Mouse (Mus musculus): ENCODE measurements around the gene Tecpr2. TPM values are rescaled to one million over a fixed set of nuclear protein-coding genes. Genes with fewer than 3 reads are reported as not detected.

Tecpr2 gene
- polyA plus RNA-seq, 1 experiment from 2014 or later = 5.0 TPM

GRCm38 (mm10) chr12:111019086-111019485 is 130.0 kb downstream of the Tecpr2 start:
- Histone ChIP-seq H3K9me3 (no peaks in the 10 kb centered on the region), H3K4me2 (no peak overlapping the region), H3K4me1 (peaks cover 6% of the 10 kb centered on the region; the same call in 1 of the 2 replicates), H3K27me3 (no peaks in the 10 kb centered on the region), H3K9ac (no peak overlapping the region), H3K36me3 (no peaks in the 10 kb centered on the region), H3K4me3 (no peak overlapping the region), H3K27ac (no peak overlapping the region)
- no peak for ATAC-seq (ENCODE audit: insufficient number of reproducible peaks, insufficient read depth, low FRiP score, low TSS enrichment, low read depth)
- WGBS = 91% methylated on average over 2 of the region's 2 CpGs

- no peaks in the 10 kb centered on the region for H3K36me3 ChIP-seq
- WGBS = 15% methylated on average over 1 of the region's 1 CpGs
- ATAC-seq (ENCODE audit: insufficient number of reproducible peaks, insufficient read depth, low FRiP score, low TSS enrichment, low read depth) = no peak
Measured at GRCm38 (mm10) chr12:111021138-111021537, 132.1 kb downstream of the Tecpr2 start.

GRCm38 (mm10) chr12:111021577-111021976 is 132.5 kb downstream of the Tecpr2 start:
- ATAC-seq (ENCODE audit: insufficient number of reproducible peaks, insufficient read depth, low FRiP score, low TSS enrichment, low read depth) = no peak
- H3K4me2 ChIP-seq = no peak overlapping the region
- H3K9ac ChIP-seq = no peak overlapping the region
- H3K4me1 ChIP-seq = no peaks in the 10 kb centered on the region
- H3K36me3 ChIP-seq = no peaks in the 10 kb centered on the region
- 59% methylated on average over 3 of the region's 3 CpGs for WGBS
- no peaks in the 10 kb centered on the region for H3K9me3 ChIP-seq
- no peak overlapping the region for H3K27ac ChIP-seq
- no peaks in the 10 kb centered on the region for H3K27me3 ChIP-seq
- no peak overlapping the region for H3K4me3 ChIP-seq

More at GRCm38 (mm10) chr12:111021138-111021537, 132.1 kb downstream of the Tecpr2 start:
- H3K9me3 ChIP-seq = no peaks in the 10 kb centered on the region
- H3K9ac ChIP-seq = no peak overlapping the region
- no peak overlapping the region for H3K27ac ChIP-seq
- no peak overlapping the region for H3K4me2 ChIP-seq
- no peak overlapping the region for H3K4me3 ChIP-seq
- peaks cover under 1% of the 10 kb centered on the region; the same call in 1 of the 2 replicates for H3K4me1 ChIP-seq
- H3K27me3 ChIP-seq = no peaks in the 10 kb centered on the region

Other genes with a start within 250 kb of the Tecpr2 start
- gene 1700001K19Rik, start 206.6 kb upstream of the Tecpr2 start, polyA plus RNA-seq (2015; fragmentation: Nextera tagmentation; extraction: Ambion mirVana) = not detected in 2 replicates
- 827 and 849 TPM in 2 replicates for gene Hsp90aa1, start 186.5 kb upstream of the Tecpr2 start, polyA plus RNA-seq (2015; fragmentation: Nextera tagmentation; extraction: Ambion mirVana)
- gene Wdr20, start 151.3 kb upstream of the Tecpr2 start, polyA plus RNA-seq (2015; fragmentation: Nextera tagmentation; extraction: Ambion mirVana) = 27.6 and 31.5 TPM in 2 replicates
- gene Mok, start 48.3 kb upstream of the Tecpr2 start, polyA plus RNA-seq (2015; fragmentation: Nextera tagmentation; extraction: Ambion mirVana) = 6.5 and 7.3 TPM in 2 replicates
- gene Zfp839, start 39.0 kb upstream of the Tecpr2 start, polyA plus RNA-seq (2015; fragmentation: Nextera tagmentation; extraction: Ambion mirVana) = 7.7 and 8.7 TPM in 2 replicates
- 66.9 and 74.3 TPM in 2 replicates for gene Cinp, start 119 bp upstream of the Tecpr2 start, polyA plus RNA-seq (2015; fragmentation: Nextera tagmentation; extraction: Ambion mirVana)
- gene Ankrd9, start 89.8 kb downstream of the Tecpr2 start, polyA plus RNA-seq (2015; fragmentation: Nextera tagmentation; extraction: Ambion mirVana) = 16.4 and 16.8 TPM in 2 replicates
- 11.6 and 14.2 TPM in 2 replicates for gene Rcor1, start 150.1 kb downstream of the Tecpr2 start, polyA plus RNA-seq (2015; fragmentation: Nextera tagmentation; extraction: Ambion mirVana)

Measured in embryonic facial prominence, embryonic 13.5 days (tissue).